Comparison of ENCODE assay signal across 18 mouse cellular contexts in the genomic region with DNA sequence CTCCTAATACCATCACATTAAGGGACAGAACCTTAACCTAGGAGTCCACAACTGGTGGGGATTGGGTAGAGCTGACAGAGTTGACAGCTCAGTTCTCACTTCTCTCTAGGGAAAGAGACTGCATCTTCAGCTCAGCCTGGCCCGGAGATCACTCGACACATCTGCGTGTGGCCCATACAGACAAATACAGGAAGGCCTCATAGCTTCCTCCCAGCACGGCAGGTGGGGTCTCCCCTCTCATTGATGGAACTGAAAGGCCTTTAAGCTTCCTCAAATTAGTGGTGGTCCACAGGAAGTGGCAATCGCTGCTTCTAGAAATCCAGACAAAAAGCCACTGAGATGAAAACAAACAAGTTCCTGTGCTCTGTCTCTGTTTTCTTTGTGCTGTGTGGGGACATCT.
A peak's percentile ranks its signal among the peaks of the same experiment; 100 is the strongest.
DNase-seq lines count a peak whose midpoint lies in the region; ATAC-seq lines count a peak whose summit lies in the region.
"Had no signal": no experiment of that assay in that cellular context is flagged by ENCODE, and none has a peak within 500 bp of the region (broad histone marks: within the 10 kb centered on the region; RNA-seq: fewer than 3 reads in every experiment).

No protein-coding gene starts in this region.

- peak; percentile 23 for ATAC-seq in activated CD4-positive, CD25-positive, alpha-beta regulatory T cell, adult 4 months
- ATAC-seq in monocyte, adult 5-6 weeks (replicated peaks; ENCODE audit: insufficient number of reproducible peaks, low FRiP score, low TSS enrichment, poor library complexity, severe bottlenecking) = peak; percentile 66
- ATAC-seq in cerebellum, adult (ENCODE audit: insufficient number of reproducible peaks, low FRiP score, low TSS enrichment) = no peak
- no peak for ATAC-seq in forebrain, embryonic 15.5 days (replicated peaks)

- no peaks in the 10 kb centered on the region for H3K9me3 ChIP-seq in forebrain, embryonic 15.5 days
- H3K9me3 ChIP-seq: heart, embryonic 15.5 days; liver, embryonic 15.5 days had no signal

- WGBS in forebrain, embryonic 15.5 days = 83% methylated on average over 5 of the region's 5 CpGs

- no peak overlapping the region for H3K27ac ChIP-seq in forebrain, embryonic 15.5 days (replicated peaks)
- H3K27ac ChIP-seq: heart, embryonic 15.5 days; hindbrain, embryonic 14.5 days; limb, embryonic 12.5 days; liver, embryonic 15.5 days; macrophage had no signal

- H3K4me1 ChIP-seq in forebrain, embryonic 15.5 days = peaks cover 14% of the 10 kb centered on the region
- H3K4me1 ChIP-seq: heart, embryonic 15.5 days; liver, embryonic 15.5 days had no signal

- no peak overlapping the region for H3K9ac ChIP-seq in forebrain, embryonic 15.5 days (replicated peaks)
- H3K9ac ChIP-seq: heart, embryonic 15.5 days; hindbrain, embryonic 14.5 days; limb, embryonic 12.5 days; liver, embryonic 15.5 days had no signal

- H3K36me3 ChIP-seq in splenic B cell, adult 2 months (ENCODE audit: control insufficient read depth, insufficient read depth, low read length, poor library complexity, severe bottlenecking) = no peaks in the 10 kb centered on the region
- H3K36me3 ChIP-seq in forebrain, embryonic 15.5 days = no peaks in the 10 kb centered on the region
- H3K36me3 ChIP-seq: heart, embryonic 15.5 days; limb, embryonic 12.5 days; liver, embryonic 15.5 days had no signal

- H3K27me3 ChIP-seq in splenic B cell, adult 2 months (ENCODE audit: control insufficient read depth, insufficient read depth, low read length, poor library complexity, severe bottlenecking) = no peaks in the 10 kb centered on the region
- H3K27me3 ChIP-seq in forebrain, embryonic 15.5 days = no peaks in the 10 kb centered on the region
- H3K27me3 ChIP-seq: heart, embryonic 15.5 days; limb, embryonic 12.5 days; liver, embryonic 15.5 days had no signal

- no peak overlapping the region for H3K4me2 ChIP-seq in forebrain, embryonic 15.5 days (replicated peaks)
- H3K4me2 ChIP-seq: heart, embryonic 15.5 days; hindbrain, embryonic 14.5 days; limb, embryonic 12.5 days; liver, embryonic 15.5 days had no signal

- H3K4me3 ChIP-seq in forebrain, embryonic 15.5 days = no peak overlapping the region
- H3K4me3 ChIP-seq: heart, embryonic 15.5 days; limb, embryonic 12.5 days; liver, embryonic 15.5 days had no signal

- peak; percentile 73 to 79 for DNase-seq in B cell, adult 2 months
- peak; percentile 82 for DNase-seq in splenic B cell, adult 2 months (ENCODE audit: low read depth, low spot score)
- no peak for DNase-seq in gastrocnemius, postnatal 10 days
- no peak for DNase-seq in right cerebral cortex, postnatal 10 days (ENCODE audit: low spot score in 2 of 2)
- DNase-seq: cerebellum, postnatal 36 days; heart, adult 18-20 months; kidney, adult 18-20 months; kidney, postnatal 25 days; midbrain, embryonic 14.5 days had no signal

Comparison
In these comparisons a context has a peak if more than half of its experiments do, and no peak if none do; other contexts are left out.
1. DNase-seq: peak in B cell, adult 2 months (2 of 2) and splenic B cell, adult 2 months (single experiment); none in gastrocnemius, postnatal 10 days (single experiment) and right cerebral cortex, postnatal 10 days (0 of 2).
2. ATAC-seq: peak in activated CD4-positive, CD25-positive, alpha-beta regulatory T cell, adult 4 months (single experiment) and monocyte, adult 5-6 weeks (single experiment); none in cerebellum, adult (single experiment) and forebrain, embryonic 15.5 days (single experiment).